Mouse (Mus musculus) forebrain, embryonic 13.5 days (tissue): ENCODE measurements around the gene Srek1ip1. TPM values are rescaled to one million over a fixed set of nuclear protein-coding genes. Genes with fewer than 3 reads are reported as not detected.

Experiments used
- ATAC-seq: fragments of 200-750 bp; cut with Nextera tagmentation; 2 replicates; pipeline ENCODE4 v1.8.0; 2017
- H3K27ac ChIP-seq: fragments of 300-500 bp; sonication (generic); 2 replicates; pipeline ENCODE4 v1.5.1; 2015; ENCODE audit warnings: inconsistent platforms, mild to moderate bottlenecking, moderate library complexity
- H3K27me3 ChIP-seq: fragments of 300-500 bp; sonication (generic); 2 replicates; pipeline ENCODE4 v1.6.1; 2015; ENCODE audit warnings: mild to moderate bottlenecking, inconsistent platforms
- H3K36me3 ChIP-seq: fragments of 300-500 bp; sonication (generic); 2 replicates; pipeline ENCODE4 v1.6.1; 2015; ENCODE audit warnings: mild to moderate bottlenecking, inconsistent platforms; ENCODE audit not compliant: poor library complexity, severe bottlenecking
- H3K4me1 ChIP-seq: fragments of 300-500 bp; sonication (generic); 2 replicates; pipeline ENCODE4 v1.6.1; 2015; ENCODE audit warnings: inconsistent platforms
- H3K4me2 ChIP-seq: fragments of 300-500 bp; sonication (generic); 2 replicates; pipeline ENCODE4 v1.6.1; 2015; ENCODE audit warnings: inconsistent platforms, mild to moderate bottlenecking, moderate library complexity
- H3K4me3 ChIP-seq: fragments of 300-500 bp; sonication (generic); 2 replicates; pipeline ENCODE4 v1.5.1; 2015; ENCODE audit warnings: mild to moderate bottlenecking, inconsistent platforms
- H3K9ac ChIP-seq: fragments of 300-500 bp; sonication (generic); 2 replicates; pipeline ENCODE4 v1.6.1; 2015; ENCODE audit warnings: mild to moderate bottlenecking, inconsistent platforms
- H3K9me3 ChIP-seq: fragments of 300-500 bp; sonication (generic); replicated peaks from 2 replicates; pipeline ENCODE4 v1.6.1; 2016; ENCODE audit warnings: inconsistent platforms
- WGBS: fragments of 180-500 bp; shearing (Covaris S2); methylation state at CpG from one replicate; pipeline ENCODE4 v1.1.7; 2015; 5-methylcytosine and 5-hydroxymethylcytosine counted together
- polyA plus RNA-seq: library from polyadenylated mRNA; unstranded; fragments of >200 nt; fragmentation: Nextera tagmentation; extraction: Ambion mirVana; gene quantifications from 2 replicates; pipeline ENCODE4 v1.2.1, GENCODE M21; 2015

Gene Srek1ip1
- polyA plus RNA-seq, result 23.4 and 23.5 TPM in 2 replicates

DNA sequence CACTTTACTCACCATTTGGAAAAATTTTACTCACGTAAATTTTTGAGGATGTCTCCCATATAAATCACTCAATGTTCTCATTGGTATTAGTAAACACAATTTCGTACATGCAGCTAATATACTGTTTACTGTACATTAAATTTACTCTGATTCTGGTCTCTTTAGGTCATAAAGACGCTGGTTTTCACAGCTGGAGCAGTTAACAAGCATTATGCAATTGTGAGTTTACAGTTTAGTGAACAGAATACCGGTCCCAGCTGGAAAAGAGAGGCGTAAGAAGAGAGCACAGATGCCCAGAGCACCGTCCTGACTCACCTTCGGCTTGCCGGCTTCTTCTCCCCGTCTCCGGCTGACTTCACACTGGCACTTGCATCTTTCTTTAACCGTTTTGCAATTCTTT lies at the start of gene Srek1ip1:
Gene Srek1ip1, plus strand, starts transcription at position 301 of the 400 bp plus-strand sequence.
- no peak within 1 kb of the TSS for H3K9ac ChIP-seq
- no peaks in the 10 kb centered on the region for H3K4me1 ChIP-seq
- WGBS, result 92% methylated on average over 11 of the region's 11 CpGs
- no peak within 1 kb of the TSS for H3K4me2 ChIP-seq
- no peak within 1 kb of the TSS for H3K4me3 ChIP-seq
- H3K27ac ChIP-seq, result no peak within 1 kb of the TSS
- H3K9me3 ChIP-seq, result no peaks in the 10 kb centered on the region
- ATAC-seq, result no peak
- no peaks in the 10 kb centered on the region for H3K27me3 ChIP-seq
- H3K36me3 ChIP-seq, result peaks cover 33% of the 10 kb centered on the region

DNA sequence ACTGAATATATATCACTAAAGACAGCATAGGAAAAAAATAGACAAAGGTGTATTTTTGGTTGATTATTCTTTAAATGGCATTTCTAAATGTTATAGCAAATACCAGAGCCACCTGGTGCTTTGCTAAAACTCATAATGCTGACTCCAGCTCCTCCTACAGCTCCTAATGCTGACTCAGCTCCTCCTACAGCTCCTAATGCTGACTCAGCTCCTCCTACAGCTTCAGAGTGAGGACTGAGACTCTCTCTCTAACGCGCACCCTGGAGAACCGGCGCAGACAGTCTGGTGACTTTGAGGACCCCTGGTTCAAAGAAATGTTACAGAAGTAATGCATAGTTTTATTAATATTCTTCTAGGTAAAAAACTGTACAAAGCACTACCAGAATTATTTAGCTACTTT lies 49.4 kb upstream of the Srek1ip1 start:
- Histone ChIP-seq H3K9me3 (no peaks in the 10 kb centered on the region), H3K4me3 (no peak overlapping the region), H3K4me1 (no peaks in the 10 kb centered on the region), H3K9ac (no peak overlapping the region), H3K36me3 (no peaks in the 10 kb centered on the region), H3K27ac (no peak overlapping the region), H3K4me2 (no peak overlapping the region), H3K27me3 (no peaks in the 10 kb centered on the region)
- WGBS, result 91% methylated on average over 4 of the region's 4 CpGs
- ATAC-seq, result no peak

DNA sequence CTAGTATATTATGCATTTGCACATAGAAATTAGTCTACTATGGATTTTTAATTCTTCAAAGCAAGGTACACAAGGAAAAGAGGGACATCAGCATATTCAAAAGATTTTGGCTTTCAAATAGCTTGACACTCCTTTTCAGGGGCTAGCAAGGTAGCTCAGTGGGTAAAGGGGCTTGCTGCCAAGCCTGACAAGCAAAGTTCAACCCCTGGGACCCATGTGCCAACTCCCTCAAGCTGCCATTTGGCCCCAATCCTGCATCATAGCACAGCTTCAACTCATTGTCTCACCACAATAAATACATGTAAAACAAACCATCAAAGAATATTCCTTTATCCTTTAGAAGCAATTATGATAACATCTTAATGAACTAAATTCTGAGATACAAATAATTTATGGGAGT lies 45.3 kb upstream of the Srek1ip1 start:
- Histone ChIP-seq H3K4me2 (no peak overlapping the region), H3K27ac (no peak overlapping the region), H3K9me3 (no peaks in the 10 kb centered on the region), H3K4me1 (no peaks in the 10 kb centered on the region), H3K9ac (no peak overlapping the region), H3K4me3 (no peak overlapping the region), H3K36me3 (no peaks in the 10 kb centered on the region), H3K27me3 (no peaks in the 10 kb centered on the region)
- no peak for ATAC-seq

DNA sequence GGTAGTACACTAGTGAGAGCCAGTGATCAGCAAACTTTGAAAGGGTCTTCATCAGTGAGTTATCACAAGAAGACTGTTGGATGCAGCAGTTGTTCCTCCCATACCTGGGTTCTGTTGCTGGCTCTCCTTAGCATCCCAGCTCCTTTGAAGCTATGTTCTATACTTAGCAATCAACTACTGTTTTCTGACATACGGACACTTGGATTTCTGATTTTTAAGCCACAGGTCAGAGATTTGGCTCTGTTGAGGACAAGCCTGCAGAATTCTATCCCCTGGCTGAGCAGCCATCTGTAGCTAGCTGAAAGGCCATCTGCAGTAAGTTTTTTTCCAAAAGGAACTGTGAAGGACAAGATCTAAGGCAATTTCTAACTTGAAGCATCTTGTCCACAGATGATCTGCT lies 32.9 kb upstream of the Srek1ip1 start:
- Histone ChIP-seq H3K27me3 (no peaks in the 10 kb centered on the region), H3K4me1 (no peaks in the 10 kb centered on the region), H3K9ac (no peak overlapping the region), H3K4me3 (no peak overlapping the region), H3K36me3 (no peaks in the 10 kb centered on the region), H3K4me2 (no peak overlapping the region), H3K27ac (no peak overlapping the region), H3K9me3 (no peaks in the 10 kb centered on the region)
- WGBS, result 93% methylated on average over 1 of the region's 1 CpGs
- ATAC-seq, result no peak

DNA sequence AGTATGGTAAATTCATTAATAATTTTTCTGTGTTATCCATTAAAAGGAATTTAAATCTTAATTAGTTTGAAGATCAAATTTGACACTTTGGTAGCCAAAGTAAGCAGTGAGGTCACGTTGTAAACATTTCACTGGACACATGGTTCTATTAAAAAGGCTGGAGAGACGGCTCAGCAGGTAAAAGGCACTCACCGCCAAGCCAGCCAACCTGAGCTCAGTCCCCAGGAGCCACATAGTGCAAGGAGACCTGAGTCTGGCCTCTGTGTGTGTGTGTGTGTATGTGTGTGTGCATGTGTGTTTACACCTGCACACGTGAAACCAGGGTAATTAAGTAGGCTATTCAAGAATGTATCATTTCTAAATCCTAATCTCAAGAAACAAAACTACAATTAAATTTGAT lies 29.9 kb upstream of the Srek1ip1 start:
- H3K4me2 ChIP-seq, result no peak overlapping the region
- H3K9ac ChIP-seq, result no peak overlapping the region
- no peaks in the 10 kb centered on the region for H3K36me3 ChIP-seq
- H3K4me3 ChIP-seq, result no peak overlapping the region
- H3K27ac ChIP-seq, result no peak overlapping the region
- H3K9me3 ChIP-seq, result no peaks in the 10 kb centered on the region
- H3K27me3 ChIP-seq, result no peaks in the 10 kb centered on the region
- H3K4me1 ChIP-seq, result no peaks in the 10 kb centered on the region
- 85% methylated on average over 4 of the region's 4 CpGs for WGBS
- ATAC-seq, result no peak

DNA sequence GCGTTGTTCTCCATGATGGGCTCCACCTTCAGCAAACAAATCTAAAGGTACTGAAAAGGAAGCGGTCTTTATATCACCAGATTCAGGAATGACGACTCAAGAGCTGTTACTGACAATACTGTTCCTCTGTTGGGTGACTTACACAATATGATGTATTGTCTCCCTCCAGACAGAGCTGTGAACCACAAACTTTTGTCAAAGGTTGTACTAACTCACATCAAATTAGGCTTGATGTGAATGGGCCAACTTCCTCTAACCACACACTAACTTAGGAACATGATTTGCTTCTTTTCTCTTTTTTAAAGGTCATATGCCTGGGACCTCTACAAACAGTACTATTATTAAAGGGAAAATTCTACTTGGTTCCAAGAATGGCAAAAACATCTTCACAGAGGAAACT lies 29.1 kb upstream of the Srek1ip1 start:
- Histone ChIP-seq H3K9ac (no peak overlapping the region), H3K27ac (no peak overlapping the region), H3K27me3 (no peaks in the 10 kb centered on the region), H3K4me3 (no peak overlapping the region), H3K9me3 (no peaks in the 10 kb centered on the region), H3K4me2 (no peak overlapping the region), H3K4me1 (no peaks in the 10 kb centered on the region), H3K36me3 (no peaks in the 10 kb centered on the region)
- 80% methylated on average over 3 of the region's 3 CpGs for WGBS
- no peak for ATAC-seq

DNA sequence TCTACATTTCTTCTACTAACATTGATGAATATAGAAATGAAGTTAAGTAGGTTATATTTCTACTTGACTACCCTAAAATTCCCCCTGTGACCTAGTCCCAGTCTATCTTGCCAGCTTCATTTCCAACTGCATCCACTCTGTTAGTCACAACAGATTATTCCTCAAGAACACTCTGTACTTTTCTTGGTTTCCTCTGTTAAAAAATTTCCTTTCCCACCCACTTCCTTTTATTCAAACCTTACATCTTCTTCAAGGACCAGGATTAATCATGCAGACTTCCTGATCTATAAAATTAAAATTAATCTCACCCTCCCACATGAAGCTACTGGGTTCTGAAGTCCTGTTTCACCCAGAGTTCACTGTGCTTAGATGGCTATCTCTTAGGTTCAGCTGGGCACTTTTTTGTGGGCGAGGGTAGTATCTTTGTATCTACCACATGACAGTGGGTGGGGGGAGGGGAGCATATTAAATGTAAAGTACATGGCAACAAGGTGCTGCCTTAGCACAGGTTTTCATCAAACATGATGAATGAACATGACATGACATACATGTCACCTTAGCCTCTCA lies 13.1 kb upstream of the Srek1ip1 start:
- no peaks in the 10 kb centered on the region for H3K4me1 ChIP-seq
- H3K4me2 ChIP-seq, result no peak overlapping the region
- no peaks in the 10 kb centered on the region for H3K9me3 ChIP-seq
- ATAC-seq, result no peak
- no peak overlapping the region for H3K4me3 ChIP-seq
- WGBS, result 92% methylated on average over 1 of the region's 1 CpGs
- no peaks in the 10 kb centered on the region for H3K27me3 ChIP-seq
- H3K9ac ChIP-seq, result no peak overlapping the region
- no peak overlapping the region for H3K27ac ChIP-seq
- peaks cover 15% of the 10 kb centered on the region for H3K36me3 ChIP-seq

DNA sequence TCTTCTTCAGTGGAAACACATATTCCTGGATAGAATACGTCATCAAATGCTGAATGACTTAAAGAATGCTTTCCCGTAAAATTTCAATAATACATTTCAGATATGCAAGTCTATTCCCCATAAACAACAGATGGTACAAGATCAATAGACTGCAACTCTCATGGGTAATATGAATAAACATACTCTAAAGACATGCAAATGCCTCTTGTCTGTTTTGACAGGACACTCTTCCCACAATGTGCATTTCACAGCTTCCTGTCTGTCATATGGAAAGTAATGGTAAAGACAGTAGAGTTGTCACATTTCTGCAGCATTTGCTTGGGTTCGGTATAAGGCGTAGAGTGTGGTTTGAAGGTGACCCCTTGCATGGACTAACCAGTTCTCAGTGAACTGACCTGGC lies 5.0 kb upstream of the Srek1ip1 start:
- ATAC-seq, result peak; percentile 69
- Histone ChIP-seq H3K27me3 (no peaks in the 10 kb centered on the region), H3K36me3 (peaks cover 23% of the 10 kb centered on the region), H3K9me3 (no peaks in the 10 kb centered on the region), H3K27ac (no peak overlapping the region), H3K4me3 (no peak overlapping the region), H3K4me1 (no peaks in the 10 kb centered on the region), H3K9ac (no peak overlapping the region), H3K4me2 (no peak overlapping the region)
- WGBS, result 87% methylated on average over 4 of the region's 4 CpGs

DNA sequence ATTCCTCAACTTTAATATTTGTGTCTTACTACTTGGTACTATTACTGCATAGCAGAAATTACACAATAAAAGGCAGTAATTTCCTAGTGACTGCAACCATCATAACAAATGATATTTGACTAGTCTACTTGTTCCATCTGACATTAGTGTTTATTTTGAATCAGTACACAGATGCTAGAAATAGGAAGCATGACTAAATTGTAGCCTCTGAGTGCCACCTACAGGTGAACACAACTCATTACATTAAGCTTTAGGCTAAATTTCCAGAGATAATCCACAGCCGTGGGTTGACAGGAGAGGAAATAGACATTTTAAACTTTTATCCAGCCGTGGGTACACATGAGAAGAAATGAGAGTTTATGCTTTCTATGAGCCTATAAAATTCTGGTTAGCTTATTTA lies 2.6 kb upstream of the Srek1ip1 start:
- no peaks in the 10 kb centered on the region for H3K4me1 ChIP-seq
- no peak overlapping the region for H3K4me3 ChIP-seq
- no peak overlapping the region for H3K9ac ChIP-seq
- peaks cover 23% of the 10 kb centered on the region for H3K36me3 ChIP-seq
- H3K27ac ChIP-seq, result no peak overlapping the region
- no peaks in the 10 kb centered on the region for H3K9me3 ChIP-seq
- H3K27me3 ChIP-seq, result no peaks in the 10 kb centered on the region
- WGBS, result 17% methylated on average over 2 of the region's 2 CpGs
- no peak overlapping the region for H3K4me2 ChIP-seq
- peak; percentile 75 for ATAC-seq

DNA sequence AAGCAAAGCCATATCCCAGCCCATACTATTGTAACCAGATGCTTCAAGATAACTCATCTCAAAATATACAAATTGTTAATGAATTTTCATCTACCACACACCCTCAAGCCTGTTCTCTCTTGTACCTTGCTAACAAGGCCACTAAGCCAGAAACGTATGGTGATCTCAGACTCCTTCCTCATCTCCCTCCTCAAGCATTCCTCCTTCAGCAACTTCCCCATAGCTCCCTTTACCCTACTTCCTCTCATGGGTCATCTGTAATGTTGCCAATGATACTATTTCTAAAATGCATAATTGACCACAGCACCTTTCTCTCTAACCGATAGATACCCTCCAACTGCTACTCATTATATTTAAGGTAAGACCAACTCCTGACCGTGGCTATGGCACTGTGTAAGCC lies 2.1 kb downstream of the Srek1ip1 start:
- H3K4me3 ChIP-seq, result no peak overlapping the region
- H3K27me3 ChIP-seq, result no peaks in the 10 kb centered on the region
- H3K36me3 ChIP-seq, result peaks cover 30% of the 10 kb centered on the region
- H3K9me3 ChIP-seq, result no peaks in the 10 kb centered on the region
- no peaks in the 10 kb centered on the region for H3K4me1 ChIP-seq
- no peak overlapping the region for H3K9ac ChIP-seq
- no peak overlapping the region for H3K4me2 ChIP-seq
- 94% methylated on average over 3 of the region's 3 CpGs for WGBS
- ATAC-seq, result no peak
- H3K27ac ChIP-seq, result no peak overlapping the region

DNA sequence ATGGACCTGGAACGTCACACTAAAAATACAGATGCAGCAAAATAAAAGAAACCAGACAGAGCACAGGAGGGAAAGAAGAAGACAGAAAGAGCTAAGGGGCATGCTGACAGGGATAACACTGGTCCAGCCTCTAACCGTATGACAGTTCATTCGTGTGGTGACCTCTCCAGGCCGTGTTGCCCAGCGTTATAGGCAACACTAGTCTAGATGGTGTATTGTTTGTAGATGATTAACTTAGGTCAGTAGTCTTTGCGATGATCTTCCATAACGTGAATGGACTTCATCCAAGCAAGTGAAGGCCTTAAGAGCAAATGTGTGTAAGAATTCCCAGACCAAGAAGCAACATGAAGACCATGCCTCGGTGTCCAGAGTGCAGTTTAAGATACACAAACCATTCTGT lies 6.8 kb downstream of the Srek1ip1 start:
- H3K36me3 ChIP-seq, result peaks cover 34% of the 10 kb centered on the region
- 91% methylated on average over 8 of the region's 8 CpGs for WGBS
- no peak overlapping the region for H3K9ac ChIP-seq
- H3K4me3 ChIP-seq, result no peak overlapping the region
- H3K9me3 ChIP-seq, result no peaks in the 10 kb centered on the region
- H3K4me1 ChIP-seq, result no peaks in the 10 kb centered on the region
- no peak overlapping the region for H3K27ac ChIP-seq
- no peak for ATAC-seq
- H3K27me3 ChIP-seq, result no peaks in the 10 kb centered on the region
- H3K4me2 ChIP-seq, result no peak overlapping the region

DNA sequence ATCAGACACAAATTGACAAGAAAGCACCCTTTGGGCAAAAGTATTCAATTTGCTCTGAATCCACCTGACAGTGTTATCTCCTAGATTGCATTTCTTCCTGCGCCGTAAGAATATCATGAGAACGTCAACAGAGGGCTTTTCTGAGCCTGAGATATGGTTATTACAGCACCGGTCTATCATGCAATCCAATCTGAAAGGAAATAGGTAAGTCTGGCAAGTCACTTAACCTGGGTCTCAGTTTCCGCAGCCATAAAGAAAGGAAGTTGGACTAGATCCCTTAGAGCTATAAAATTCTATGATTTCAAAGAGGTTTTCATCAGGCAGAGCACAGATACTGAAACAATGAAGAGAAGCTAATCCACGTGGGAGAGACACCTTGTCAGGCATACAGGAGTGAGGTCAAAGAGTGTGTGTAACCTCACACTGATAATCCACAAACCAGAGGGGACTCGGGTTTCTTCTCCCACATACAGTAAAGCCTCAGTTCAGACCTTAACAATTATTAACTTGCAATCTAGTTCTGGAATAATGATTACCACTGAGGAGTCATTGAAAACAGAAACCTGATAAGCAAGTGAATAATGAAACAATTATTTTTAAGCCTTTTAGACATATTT lies 7.4 kb downstream of the Srek1ip1 start:
- Histone ChIP-seq H3K9me3 (no peaks in the 10 kb centered on the region), H3K4me3 (no peak overlapping the region), H3K9ac (no peak overlapping the region), H3K36me3 (peaks cover 28% of the 10 kb centered on the region), H3K4me1 (no peaks in the 10 kb centered on the region), H3K27me3 (no peaks in the 10 kb centered on the region), H3K4me2 (no peak overlapping the region), H3K27ac (no peak overlapping the region)
- ATAC-seq, result no peak
- 88% methylated on average over 7 of the region's 7 CpGs for WGBS

DNA sequence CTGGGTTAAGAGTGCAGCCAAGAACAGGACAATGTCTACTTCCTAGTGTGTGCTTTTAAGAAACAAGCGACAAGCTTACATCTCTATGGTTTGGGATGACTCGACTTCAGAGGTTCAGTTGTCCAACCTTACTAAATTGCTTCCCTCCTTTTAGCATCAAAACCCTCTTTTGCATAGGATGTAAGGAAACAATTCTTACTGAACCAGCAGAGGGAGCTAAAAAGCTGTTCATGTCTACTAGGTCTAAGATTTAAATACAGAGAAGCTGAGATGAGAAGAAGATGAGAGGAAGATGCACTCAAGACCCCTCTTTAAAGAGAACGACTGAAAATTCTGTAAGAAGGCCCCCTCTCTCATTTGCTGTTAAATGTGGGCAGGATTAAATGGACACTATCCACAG lies 13.4 kb downstream of the Srek1ip1 start:
- Histone ChIP-seq H3K9ac (no peak overlapping the region), H3K27me3 (no peaks in the 10 kb centered on the region), H3K4me1 (no peaks in the 10 kb centered on the region), H3K36me3 (peaks cover 16% of the 10 kb centered on the region), H3K4me3 (no peak overlapping the region), H3K27ac (no peak overlapping the region), H3K9me3 (no peaks in the 10 kb centered on the region), H3K4me2 (no peak overlapping the region)
- ATAC-seq, result peak; percentile 63; the same call in 1 of the 2 replicates
- WGBS, result 53% methylated on average over 3 of the region's 3 CpGs
